Mouse (Mus musculus) midbrain, embryonic 14.5 days (tissue): ENCODE measurements around the gene Gm21961. TPM values are rescaled to one million over a fixed set of nuclear protein-coding genes. Genes with fewer than 3 reads are reported as not detected.

Source experiments
- polyA plus RNA-seq: library from polyadenylated mRNA; unstranded; fragments of >200 nt; fragmentation: Nextera tagmentation; extraction: Ambion mirVana; gene quantifications from 2 replicates; pipeline ENCODE4 v1.2.1, GENCODE M21; 2014

Gm21961 gene
- polyA plus RNA-seq, 1 experiment from 2014 or later = not detected

Other genes with a start within 250 kb of the Gm21961 start
- gene Gm21798, start 197.2 kb downstream of the Gm21961 start, polyA plus RNA-seq = not detected in 2 replicates